In genomic region chr11:12469638-12470037, GRCm38 (mm10) we compare ENCODE assay signal across 19 mouse cellular contexts. TPM values are rescaled to one million over a fixed set of nuclear protein-coding genes. Genes with fewer than 3 reads are reported as not detected.
"Had no signal": no experiment of that assay in that cellular context is flagged by ENCODE, and none has a peak within 500 bp of the region (broad histone marks: within the 10 kb centered on the region; RNA-seq: fewer than 3 reads in every experiment).

No protein-coding gene starts in this region.

- H3K9ac ChIP-seq: liver, embryonic 15.5 days; liver, postnatal 0 days; lung, embryonic 15.5 days; midbrain, embryonic 12.5 days; neural tube, embryonic 12.5 days; stomach, embryonic 15.5 days had no signal

- DNase-seq: liver, postnatal 0 days; lung, adult 2 months; lung, postnatal 14 days; lung, postnatal 4 days; midbrain, embryonic 14.5 days; right cerebral cortex, postnatal 14 days; thymus, adult 2 months; thymus, postnatal 25 days; thymus, postnatal 4 days had no signal

- H3K4me1 ChIP-seq: liver, embryonic 15.5 days; lung, embryonic 15.5 days; midbrain, embryonic 10.5 days; neural tube, embryonic 12.5 days had no signal

- H3K27me3 ChIP-seq: stomach, embryonic 15.5 days had no signal

- H3K36me3 ChIP-seq: liver, embryonic 15.5 days; lung, embryonic 15.5 days; midbrain, embryonic 10.5 days; midbrain, embryonic 12.5 days; neural tube, embryonic 12.5 days; stomach, embryonic 15.5 days had no signal

- ATAC-seq: liver, postnatal 0 days; lung, postnatal 0 days had no signal

- H3K4me3 ChIP-seq: liver, embryonic 15.5 days; lung, embryonic 15.5 days; midbrain, embryonic 10.5 days; midbrain, embryonic 12.5 days; neural tube, embryonic 12.5 days; stomach, embryonic 15.5 days had no signal

- H3K9me3 ChIP-seq: liver, embryonic 15.5 days; lung, embryonic 15.5 days; midbrain, embryonic 10.5 days; midbrain, embryonic 12.5 days; neural tube, embryonic 12.5 days; stomach, embryonic 15.5 days had no signal

- H3K27ac ChIP-seq: liver, embryonic 15.5 days; lung, embryonic 15.5 days; midbrain, embryonic 10.5 days; midbrain, embryonic 12.5 days; neural tube, embryonic 12.5 days; stomach, embryonic 15.5 days had no signal

- H3K4me2 ChIP-seq: liver, embryonic 15.5 days; lung, embryonic 15.5 days; midbrain, embryonic 12.5 days; neural tube, embryonic 12.5 days; stomach, embryonic 15.5 days had no signal

RNA-seq across cellular contexts. Expression of gene Cobl, which starts 4.9 kb away (rescaled TPM):
- total RNA-seq: megakaryocyte, adult 5-6 weeks; megakaryocyte-erythroid progenitor cell, adult 5-6 weeks; monocyte, adult 5-6 weeks had no signal
